Mouse (Mus musculus): ENCODE results near the gene Tgm6.

- no peak for TF ChIP-seq USF1 (IDR thresholded peaks at IDR 0.05; ENCODE audit: low read depth, low read length)
- no peak for TF ChIP-seq EP300 (IDR thresholded peaks at IDR 0.05; ENCODE audit: low read length)
- no peak for TF ChIP-seq CTCF (conservative IDR thresholded peaks at IDR 0.05 in 1 of 2, IDR thresholded peaks at IDR 0.05 in 1 of 2; ENCODE audit: low read depth in 2 of 2, low read length in 2 of 2)
- no peak for TF ChIP-seq ZMIZ1 (IDR thresholded peaks at IDR 0.05; ENCODE audit: low read depth, low read length)
Measured at GRCm38 (mm10) chr2:130155171-130155570, 43.0 kb downstream of the Tgm6 start.

All from CH12.LX (cell line).